Mouse (Mus musculus): ENCODE results near the gene Tpm1.

The Tpm1 gene

GRCm38 (mm10) chr9:67047606-67048482 lies 1.4 kb downstream of the Tpm1 start:
- intact Hi-C loops (cut with DNase I), result loop anchor here (5.0 kb wide), 1 partner anchor 164 kb away; no protein-coding TSS in a partner anchor

DNA sequence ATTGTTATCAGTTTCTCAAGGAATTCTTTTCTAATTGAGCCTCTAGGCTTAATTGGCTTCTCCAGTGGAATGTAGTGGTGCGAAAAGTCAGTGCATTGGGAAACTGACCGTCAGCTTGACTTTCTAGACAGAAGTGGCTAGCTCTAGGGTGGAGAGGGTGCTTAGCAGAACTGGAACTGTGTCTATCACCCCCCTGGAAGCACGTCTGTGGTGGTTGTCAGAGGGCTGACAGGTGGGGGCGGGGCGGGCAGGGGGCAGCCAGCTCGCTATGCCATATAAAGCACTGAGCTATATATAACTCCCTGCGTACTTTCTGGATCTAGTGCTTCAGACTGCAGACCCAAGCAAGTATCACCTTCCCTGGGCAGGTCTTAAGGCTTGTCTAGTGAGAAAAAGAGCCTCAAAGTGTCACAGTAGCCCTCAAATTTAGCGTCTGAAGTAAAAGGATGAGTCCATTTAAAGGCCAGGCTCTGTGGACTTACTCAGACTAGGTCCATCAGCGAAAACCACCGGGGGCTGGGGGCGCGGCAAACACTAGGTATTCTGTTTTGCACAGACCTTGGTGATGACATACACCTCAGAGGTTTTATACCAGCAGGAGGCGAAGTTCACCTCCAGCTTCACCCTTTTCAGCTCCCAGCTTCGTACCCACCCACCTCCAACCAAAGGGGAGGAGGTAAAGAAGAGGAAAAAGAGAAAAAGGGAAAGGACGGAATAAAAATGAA lies 2.2 kb downstream of the Tpm1 start:
- intact Hi-C loops (cut with DNase I), result loop anchor here (5.0 kb wide), 1 partner anchor 165 kb away; no protein-coding TSS in a partner anchor

DNA sequence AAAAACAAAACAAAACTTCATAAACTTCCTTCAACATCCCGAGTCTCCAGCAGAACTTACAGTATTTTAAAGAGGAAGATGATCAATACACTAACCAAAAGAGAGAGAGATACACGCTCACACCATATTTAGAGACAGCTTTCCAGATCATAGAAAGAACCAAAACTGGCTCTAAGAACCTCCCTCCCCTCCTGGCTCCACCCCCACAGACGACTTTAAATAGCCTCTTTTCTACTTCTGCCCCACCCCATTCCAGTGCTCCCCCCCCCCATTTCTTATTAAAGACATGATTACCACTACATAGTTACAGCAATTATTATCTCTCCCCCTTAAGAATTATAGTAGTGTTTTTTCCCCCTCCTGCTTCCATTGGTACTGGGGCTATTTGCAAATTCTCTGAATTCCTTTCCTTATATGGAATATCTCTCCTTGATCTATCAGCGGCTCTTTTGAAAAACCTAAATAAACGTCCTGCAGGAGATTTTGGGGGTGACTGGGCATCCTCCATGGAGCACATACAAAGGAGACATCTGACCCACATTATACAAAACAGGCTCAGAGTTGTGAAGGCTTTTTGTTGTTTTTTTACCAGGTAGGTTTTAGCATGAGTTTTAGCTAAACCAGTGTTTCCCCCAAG lies 3.1 kb downstream of the Tpm1 start:
- intact Hi-C loops (cut with DNase I), result loop anchor here (2.0 to 5.0 kb wide), 2 partner anchors 111 to 166 kb away; no protein-coding TSS in a partner anchor

DNA sequence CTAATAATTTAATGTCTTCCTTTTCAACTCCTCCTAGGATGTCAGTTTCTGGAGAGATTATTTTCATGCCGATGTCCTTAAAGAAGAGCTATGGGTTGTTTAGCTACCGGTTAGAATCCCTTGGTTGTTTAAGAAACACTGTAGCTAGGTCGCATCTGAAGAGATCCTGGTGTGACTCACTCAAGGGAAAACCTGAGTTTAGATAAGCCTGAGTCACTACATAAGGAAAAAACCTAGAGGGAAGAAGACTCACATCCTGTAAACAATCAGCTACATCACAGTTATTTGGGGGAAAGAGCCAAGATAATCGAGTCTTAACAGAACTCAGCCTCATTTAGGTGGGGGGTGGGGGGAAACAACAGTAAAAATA lies 3.9 kb downstream of the Tpm1 start:
- intact Hi-C loops (cut with DNase I), result loop anchor here (2.0 to 5.0 kb wide), 2 partner anchors 112 to 167 kb away; no protein-coding TSS in a partner anchor

- intact Hi-C loops (cut with DNase I), result loop anchor here (1.0 to 5.0 kb wide), 3 partner anchors 43 to 168 kb away; no protein-coding TSS in a partner anchor
Measured at GRCm38 (mm10) chr9:67044551-67045305, 4.5 kb downstream of the Tpm1 start.

GRCm38 (mm10) chr9:67043231-67044199 lies 5.7 kb downstream of the Tpm1 start:
- intact Hi-C loops (cut with DNase I), result loop anchor here (1.0 to 2.0 kb wide), 2 partner anchors 42 to 113 kb away; no protein-coding TSS in a partner anchor

DNA sequence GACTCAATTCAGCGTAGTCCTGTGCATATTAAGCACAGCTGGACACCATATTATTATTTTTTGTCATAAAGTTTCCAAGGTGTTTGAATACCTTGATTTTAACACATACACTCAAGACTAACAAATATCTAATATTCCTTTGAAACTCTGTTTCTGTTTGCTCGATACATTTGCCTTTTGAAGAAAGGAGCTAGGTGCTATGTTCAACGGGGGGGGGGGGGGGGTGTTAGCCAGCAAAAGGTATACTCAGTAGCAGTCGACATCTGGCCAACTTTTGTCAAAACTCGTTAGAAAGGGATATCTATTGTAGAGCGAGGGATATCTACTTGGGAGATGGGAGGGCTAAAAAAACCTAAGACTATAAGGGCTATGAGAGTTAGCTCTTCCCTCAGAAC lies 6.4 kb downstream of the Tpm1 start:
- intact Hi-C loops (cut with DNase I), result no loop called here

- intact Hi-C loops (cut with DNase I), result no loop called here
Measured at GRCm38 (mm10) chr9:67041840-67042812, 7.1 kb downstream of the Tpm1 start.

- intact Hi-C loops (cut with DNase I), result no loop called here
Measured at GRCm38 (mm10) chr9:67040963-67041839, 8.0 kb downstream of the Tpm1 start.

DNA sequence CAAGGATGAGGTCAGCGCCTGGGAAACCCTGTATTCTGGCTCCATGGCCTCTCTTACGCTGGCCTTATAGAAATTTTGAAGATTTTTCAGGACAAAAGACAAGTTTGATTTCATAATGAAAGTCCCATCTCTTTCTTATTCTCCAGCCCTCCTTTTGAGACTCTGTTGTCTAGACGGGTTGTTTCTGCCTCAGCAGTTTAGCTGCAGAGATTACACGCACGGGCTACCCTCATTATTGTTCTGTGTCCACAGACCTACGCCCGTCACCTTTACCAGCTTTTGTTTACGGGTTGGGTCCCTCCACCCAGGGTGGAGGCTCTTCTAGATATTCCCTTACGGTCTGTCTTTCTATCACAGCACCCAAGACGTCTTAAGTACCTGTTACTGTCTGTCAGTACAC lies 9.3 kb downstream of the Tpm1 start:
- intact Hi-C loops (cut with DNase I), result no loop called here

GRCm38 (mm10) chr9:67038686-67039085 lies 10.5 kb downstream of the Tpm1 start:
- intact Hi-C loops (cut with DNase I), result no loop called here

- intact Hi-C loops (cut with DNase I), result no loop called here
Measured at GRCm38 (mm10) chr9:67037666-67038065, 11.5 kb downstream of the Tpm1 start.

- intact Hi-C loops (cut with DNase I), result no loop called here
Measured at GRCm38 (mm10) chr9:67036527-67037118, 12.6 kb downstream of the Tpm1 start.

GRCm38 (mm10) chr9:67035957-67036451 lies 13.2 kb downstream of the Tpm1 start:
- intact Hi-C loops (cut with DNase I), result no loop called here

- intact Hi-C loops (cut with DNase I), result no loop called here
Measured at GRCm38 (mm10) chr9:67034677-67035076, 14.5 kb downstream of the Tpm1 start.

DNA sequence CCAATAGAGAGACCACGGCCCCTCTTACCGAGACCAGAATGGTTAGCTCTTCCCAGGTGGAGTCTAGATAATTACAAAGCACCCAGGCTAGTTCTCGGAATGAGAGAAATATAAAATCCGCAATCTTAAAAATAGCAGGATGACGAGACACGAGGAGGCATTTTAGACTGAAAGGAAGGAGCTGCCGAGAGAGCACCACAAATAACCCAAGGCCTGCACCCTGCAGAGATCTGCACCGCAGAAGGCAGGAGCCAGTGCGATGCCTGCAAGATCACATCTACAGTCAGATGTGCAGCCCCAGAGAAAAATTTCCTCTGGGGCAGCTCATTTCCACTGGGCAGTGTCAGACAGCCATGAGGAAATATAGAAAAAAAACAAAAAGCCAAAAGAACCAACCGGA lies 16.2 kb downstream of the Tpm1 start:
- intact Hi-C loops (cut with DNase I), result no loop called here

DNA sequence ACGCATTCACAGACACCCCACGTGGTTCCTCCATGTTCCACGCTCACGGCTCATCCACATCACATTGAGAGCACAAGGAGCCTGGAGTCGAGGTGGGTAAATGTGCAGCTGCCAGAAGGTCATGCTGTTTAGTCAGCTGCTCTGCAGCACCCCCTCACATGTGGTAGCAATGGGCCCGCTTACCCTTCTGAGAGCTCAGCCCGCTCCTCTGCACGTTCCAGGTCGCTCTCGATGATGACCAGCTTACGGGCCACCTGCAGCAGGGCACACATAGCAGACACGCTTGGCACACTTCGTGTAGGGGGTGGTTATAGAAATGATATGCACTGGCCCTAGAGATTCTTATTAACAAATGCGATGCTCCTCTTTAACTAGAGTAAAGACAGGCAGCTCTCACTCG lies 16.6 kb downstream of the Tpm1 start:
- intact Hi-C loops (cut with DNase I), result no loop called here

All from adrenal gland (tissue).